Mouse (Mus musculus): ENCODE measurements around the gene Olfr668.
"Not testable (repeated sequence)": the region's sequence is repeated elsewhere in the genome, so short reads cannot be mapped to it uniquely, and the experiment has no call there.

The Olfr668 gene

DNA sequence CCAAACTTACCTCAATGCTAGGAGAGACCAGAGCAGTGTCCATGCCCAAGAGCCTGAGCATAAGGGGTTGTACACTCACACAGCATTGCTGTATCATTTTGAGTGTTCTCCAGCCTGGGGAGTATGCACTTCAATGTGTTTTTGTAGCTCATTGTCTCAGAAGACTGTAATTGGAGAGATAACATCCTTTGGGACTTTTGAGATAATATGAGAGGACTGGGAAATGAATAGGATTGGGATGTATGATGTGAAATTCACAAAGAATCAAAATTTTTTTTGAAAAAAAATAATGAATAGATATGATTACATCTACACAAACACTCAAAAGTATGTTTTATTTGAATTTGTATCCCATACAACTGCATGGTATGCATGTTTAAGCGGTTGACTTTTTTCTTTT lies at the start of gene Olfr668:
Olfr668 (minus strand) TSS at position 101 of the 400 bp plus-strand sequence.
- no peak for DNase-seq (ENCODE audit: low spot score)

DNA sequence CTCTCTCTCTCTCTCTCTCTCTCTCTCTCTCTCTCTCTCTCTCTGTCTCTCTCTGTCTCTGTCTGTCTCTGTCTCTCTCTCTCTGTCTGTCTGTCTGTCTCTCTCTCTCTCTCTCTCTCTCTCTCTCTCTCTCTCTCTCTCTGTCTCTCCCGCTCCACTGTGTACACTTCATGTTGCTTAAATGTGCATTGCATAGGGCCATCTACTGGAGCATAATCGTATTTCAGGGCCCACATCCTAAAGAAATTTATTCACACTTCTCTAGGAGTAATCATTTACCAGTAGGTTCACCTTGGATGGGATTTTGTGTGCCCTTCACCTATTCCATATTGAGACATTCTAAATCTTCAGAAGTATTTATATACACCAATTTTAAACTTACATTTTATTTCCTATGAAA lies 44.6 kb upstream of the Olfr668 start:
- DNase-seq (ENCODE audit: low spot score), result not testable (repeated sequence)

DNA sequence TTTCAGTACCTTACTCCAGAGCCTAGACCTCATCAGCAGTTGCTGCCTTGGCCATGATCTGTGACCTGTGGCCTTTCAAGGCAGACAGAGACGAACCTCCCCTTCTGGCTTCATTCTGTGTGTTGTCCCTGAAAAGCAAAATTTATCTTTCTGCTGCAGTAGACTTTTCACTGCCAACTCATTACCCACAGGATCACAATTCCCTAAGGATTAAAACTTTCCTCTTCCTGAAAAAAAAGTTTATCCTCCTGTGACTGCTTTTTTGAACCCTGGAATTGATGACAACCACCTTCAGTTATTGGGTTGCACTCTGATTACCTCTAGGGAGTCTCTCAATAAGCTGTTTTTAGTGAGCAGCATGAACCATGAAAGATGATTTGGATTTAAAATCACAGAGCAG lies 34.7 kb upstream of the Olfr668 start, which contains the start of gene Olfr670:
Olfr670 (minus strand) TSS at position 101 of the 400 bp plus-strand sequence.
- DNase-seq (ENCODE audit: low spot score), result no peak

DNA sequence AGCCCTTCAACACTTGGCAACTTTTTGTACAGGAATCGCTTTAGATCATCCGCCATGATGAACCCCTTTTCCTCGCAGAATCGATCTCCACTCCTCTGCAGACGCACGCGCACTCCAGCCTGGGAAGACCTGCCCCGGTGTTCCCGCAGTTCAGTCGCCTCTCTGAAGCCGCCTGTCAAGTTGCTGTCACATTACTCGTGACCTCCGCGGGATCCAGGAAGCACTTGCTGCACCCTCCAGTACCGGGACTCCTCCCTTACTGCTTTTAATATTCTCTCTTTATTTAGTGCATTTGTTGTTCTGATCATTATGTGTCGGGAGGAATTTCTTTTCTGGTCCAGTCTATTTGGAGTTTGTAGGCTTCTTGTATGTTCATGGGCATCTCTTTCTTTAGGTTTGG lies 22.4 kb upstream of the Olfr668 start:
- not testable (repeated sequence) for DNase-seq (ENCODE audit: low spot score)

DNA sequence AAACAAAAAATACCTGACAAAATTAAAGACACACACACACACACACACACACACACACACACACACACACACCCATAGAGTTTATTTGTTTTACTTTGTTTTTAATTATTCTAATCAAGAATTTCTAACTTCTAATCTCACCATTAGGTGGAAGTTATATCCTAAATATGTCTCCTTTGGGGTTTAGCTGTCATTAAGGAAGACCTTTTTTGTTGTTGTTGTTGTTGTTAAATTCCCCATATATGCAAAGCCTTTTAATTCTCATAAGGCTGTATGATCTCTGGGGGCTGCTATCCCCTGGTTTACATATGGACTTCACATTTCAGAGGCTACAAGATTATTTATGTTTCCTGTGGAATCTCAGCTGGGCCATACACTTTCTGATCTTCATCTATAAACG lies 6.1 kb upstream of the Olfr668 start, which contains the start of gene Olfr669:
Olfr669 (plus strand) TSS at position 301 of the 400 bp plus-strand sequence.
- no peak for DNase-seq (ENCODE audit: low spot score)

DNA sequence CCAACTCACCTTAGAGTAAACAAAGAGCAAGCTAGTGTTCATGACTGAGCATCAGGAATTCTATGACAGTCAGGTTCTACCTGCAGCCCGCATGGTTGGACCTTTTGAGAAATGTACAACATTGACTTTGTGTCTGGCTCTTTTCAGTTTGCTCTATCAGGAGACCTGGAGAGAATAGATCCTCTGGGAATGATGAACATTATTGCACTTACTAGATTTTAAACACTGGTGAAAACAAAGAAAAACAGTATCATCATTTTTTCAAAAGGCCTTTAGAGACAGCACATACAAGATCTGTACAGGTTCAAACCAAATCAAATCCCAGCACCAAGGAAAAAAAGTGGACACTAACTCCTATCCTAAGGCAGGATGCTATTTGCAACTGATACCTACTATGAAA lies 6.5 kb downstream of the Olfr668 start, which contains the start of gene Olfr667:
Olfr667 (minus strand) TSS at position 101 of the 400 bp plus-strand sequence.
- no peak for DNase-seq (ENCODE audit: low spot score)

DNA sequence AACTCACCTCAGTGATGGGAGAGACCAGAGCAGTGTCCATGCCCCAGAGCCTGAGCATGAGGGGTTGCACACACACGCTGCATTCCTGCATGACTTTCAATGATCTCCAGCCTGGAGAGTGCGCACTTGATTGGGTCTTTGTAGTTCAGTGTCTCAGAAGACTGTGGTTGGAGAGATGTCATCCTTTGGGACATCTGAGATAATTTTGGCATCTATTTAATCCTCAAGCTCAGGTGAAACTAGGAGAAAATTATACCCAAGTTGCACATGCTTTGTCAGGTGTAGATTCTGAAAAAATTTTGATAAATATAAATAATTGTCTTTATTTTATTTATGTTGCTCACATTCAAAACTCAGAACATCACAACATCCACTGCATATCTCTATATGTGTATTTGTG lies 32.0 kb downstream of the Olfr668 start, which contains the start of gene Olfr666:
Olfr666 (minus strand) TSS at position 101 of the 400 bp plus-strand sequence.
- no peak for DNase-seq (ENCODE audit: low spot score)

DNA sequence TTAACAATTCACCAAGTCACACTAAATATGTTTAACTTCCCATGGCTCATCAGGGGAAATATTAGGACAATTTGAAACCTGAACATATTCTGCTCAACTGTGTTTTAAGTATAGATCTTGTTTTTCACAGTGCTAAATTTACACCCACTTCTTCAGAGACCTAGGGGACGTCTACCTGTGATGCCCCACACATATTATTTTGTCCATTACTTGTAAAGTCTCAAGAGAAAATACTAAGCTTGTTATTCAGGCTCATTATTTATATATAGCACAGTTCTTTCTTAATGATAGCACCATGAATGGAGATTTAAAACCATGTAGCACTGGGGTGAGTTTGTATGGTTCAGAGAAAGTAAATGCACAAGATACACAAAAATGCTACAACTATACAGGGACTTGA lies 50.1 kb downstream of the Olfr668 start, which contains the start of gene Olfr665:
Olfr665 (plus strand) TSS at position 301 of the 400 bp plus-strand sequence.
- DNase-seq (ENCODE audit: low spot score), result no peak

All from left cerebral cortex, adult 11 months (tissue).